Mouse (Mus musculus): ENCODE measurements around the gene Gm10142. TPM values are rescaled to one million over a fixed set of nuclear protein-coding genes. Genes with fewer than 3 reads are reported as not detected.

Gm10142 gene
- total and polyA plus RNA-seq, 2 experiments from 2014 or later: not detected

Other genes starting within 250 kb of the Gm10142 start
- 42.2 and 43.2 TPM in 2 replicates for gene Fam207a, start 200.0 kb upstream of the Gm10142 start, total RNA-seq (2014; rRNA removed)
- 30.4 and 34.9 TPM in 2 replicates for gene Fam207a, start 200.0 kb upstream of the Gm10142 start, polyA plus RNA-seq (2015; fragmentation: Nextera tagmentation; extraction: Ambion mirVana)
- 0.77 and 1.1 TPM in 2 replicates for gene Itgb2, start 185.6 kb upstream of the Gm10142 start, total RNA-seq (2014; rRNA removed)
- gene Itgb2, start 185.6 kb upstream of the Gm10142 start, polyA plus RNA-seq (2015; fragmentation: Nextera tagmentation; extraction: Ambion mirVana): 0.86 and 1.2 TPM in 2 replicates
- gene Pttg1ip, start 134.1 kb upstream of the Gm10142 start, total RNA-seq (2014; rRNA removed): 69.6 and 98.3 TPM in 2 replicates
- gene Pttg1ip, start 134.1 kb upstream of the Gm10142 start, polyA plus RNA-seq (2015; fragmentation: Nextera tagmentation; extraction: Ambion mirVana): 67.1 and 74.2 TPM in 2 replicates
- 270 and 305 TPM in 2 replicates for gene Sumo3, start 109.7 kb upstream of the Gm10142 start, total RNA-seq (2014; rRNA removed)
- 381 and 398 TPM in 2 replicates for gene Sumo3, start 109.7 kb upstream of the Gm10142 start, polyA plus RNA-seq (2015; fragmentation: Nextera tagmentation; extraction: Ambion mirVana)
- not detected in 2 replicates for gene Gm49325, start 109.6 kb upstream of the Gm10142 start, total RNA-seq (2014; rRNA removed)
- gene Gm49325, start 109.6 kb upstream of the Gm10142 start, polyA plus RNA-seq (2015; fragmentation: Nextera tagmentation; extraction: Ambion mirVana): 27.7 and 33.6 TPM in 2 replicates
- 41.7 and 45.3 TPM in 2 replicates for gene Ube2g2, start 93.5 kb upstream of the Gm10142 start, total RNA-seq (2014; rRNA removed)
- gene Ube2g2, start 93.5 kb upstream of the Gm10142 start, polyA plus RNA-seq (2015; fragmentation: Nextera tagmentation; extraction: Ambion mirVana): 74.9 and 80.3 TPM in 2 replicates
- gene Tspear, start 29.2 kb upstream of the Gm10142 start, total RNA-seq (2014; rRNA removed): 0.14 TPM in 1 of 2 replicates, not detected in the other
- 0.42 and 0.99 TPM in 2 replicates for gene Tspear, start 29.2 kb upstream of the Gm10142 start, polyA plus RNA-seq (2015; fragmentation: Nextera tagmentation; extraction: Ambion mirVana)
- not detected in 2 replicates for gene Gm19402, start 25.1 kb upstream of the Gm10142 start, total RNA-seq (2014; rRNA removed)
- not detected in 2 replicates for gene Gm19402, start 25.1 kb upstream of the Gm10142 start, polyA plus RNA-seq (2015; fragmentation: Nextera tagmentation; extraction: Ambion mirVana)
- gene Gm9508, start 18.6 kb upstream of the Gm10142 start, total RNA-seq (2014; rRNA removed): not detected in 2 replicates
- not detected in 2 replicates for gene Gm9508, start 18.6 kb upstream of the Gm10142 start, polyA plus RNA-seq (2015; fragmentation: Nextera tagmentation; extraction: Ambion mirVana)
- gene Gm10272, start 9.2 kb upstream of the Gm10142 start, total RNA-seq (2014; rRNA removed): not detected in 2 replicates
- not detected in 2 replicates for gene Gm10272, start 9.2 kb upstream of the Gm10142 start, polyA plus RNA-seq (2015; fragmentation: Nextera tagmentation; extraction: Ambion mirVana)
- gene Gm10024, start 4.3 kb upstream of the Gm10142 start, total RNA-seq (2014; rRNA removed): not detected in 2 replicates
- not detected in 2 replicates for gene Gm10024, start 4.3 kb upstream of the Gm10142 start, polyA plus RNA-seq (2015; fragmentation: Nextera tagmentation; extraction: Ambion mirVana)
- gene Krtap12-1, start 4.8 kb downstream of the Gm10142 start, total RNA-seq (2014; rRNA removed): not detected in 2 replicates
- not detected in 2 replicates for gene Krtap12-1, start 4.8 kb downstream of the Gm10142 start, polyA plus RNA-seq (2015; fragmentation: Nextera tagmentation; extraction: Ambion mirVana)
- gene Gm10100, start 10.7 kb downstream of the Gm10142 start, total RNA-seq (2014; rRNA removed): not detected in 2 replicates
- gene Gm10100, start 10.7 kb downstream of the Gm10142 start, polyA plus RNA-seq (2015; fragmentation: Nextera tagmentation; extraction: Ambion mirVana): not detected in 2 replicates
- gene Gm18596, start 26.8 kb downstream of the Gm10142 start, total RNA-seq (2014; rRNA removed): not detected in 2 replicates
- not detected in 2 replicates for gene Gm18596, start 26.8 kb downstream of the Gm10142 start, polyA plus RNA-seq (2015; fragmentation: Nextera tagmentation; extraction: Ambion mirVana)
- gene Gm9736, start 35.5 kb downstream of the Gm10142 start, total RNA-seq (2014; rRNA removed): not detected in 2 replicates
- gene Gm9736, start 35.5 kb downstream of the Gm10142 start, polyA plus RNA-seq (2015; fragmentation: Nextera tagmentation; extraction: Ambion mirVana): not detected in 2 replicates
- gene Gm3233, start 43.9 kb downstream of the Gm10142 start, total RNA-seq (2014; rRNA removed): not detected in 2 replicates
- not detected in 2 replicates for gene Gm3233, start 43.9 kb downstream of the Gm10142 start, polyA plus RNA-seq (2015; fragmentation: Nextera tagmentation; extraction: Ambion mirVana)
- gene Gm3238, start 55.5 kb downstream of the Gm10142 start, total RNA-seq (2014; rRNA removed): not detected in 2 replicates
- not detected in 2 replicates for gene Gm3238, start 55.5 kb downstream of the Gm10142 start, polyA plus RNA-seq (2015; fragmentation: Nextera tagmentation; extraction: Ambion mirVana)
- gene Gm7138, start 61.1 kb downstream of the Gm10142 start, total RNA-seq (2014; rRNA removed): not detected in 2 replicates
- not detected in 2 replicates for gene Gm7138, start 61.1 kb downstream of the Gm10142 start, polyA plus RNA-seq (2015; fragmentation: Nextera tagmentation; extraction: Ambion mirVana)
- not detected in 2 replicates for gene Gm3250, start 66.7 kb downstream of the Gm10142 start, total RNA-seq (2014; rRNA removed)
- gene Gm3250, start 66.7 kb downstream of the Gm10142 start, polyA plus RNA-seq (2015; fragmentation: Nextera tagmentation; extraction: Ambion mirVana): not detected in 2 replicates
- gene Gm7137, start 72.4 kb downstream of the Gm10142 start, total RNA-seq (2014; rRNA removed): not detected in 2 replicates
- gene Gm7137, start 72.4 kb downstream of the Gm10142 start, polyA plus RNA-seq (2015; fragmentation: Nextera tagmentation; extraction: Ambion mirVana): not detected in 2 replicates
- gene Gm9639, start 79.3 kb downstream of the Gm10142 start, total RNA-seq (2014; rRNA removed): not detected in 2 replicates
- gene Gm9639, start 79.3 kb downstream of the Gm10142 start, polyA plus RNA-seq (2015; fragmentation: Nextera tagmentation; extraction: Ambion mirVana): not detected in 2 replicates
- gene Gm19668, start 83.3 kb downstream of the Gm10142 start, total RNA-seq (2014; rRNA removed): not detected in 2 replicates
- not detected in 2 replicates for gene Gm19668, start 83.3 kb downstream of the Gm10142 start, polyA plus RNA-seq (2015; fragmentation: Nextera tagmentation; extraction: Ambion mirVana)
- gene Gm9507, start 96.0 kb downstream of the Gm10142 start, total RNA-seq (2014; rRNA removed): not detected in 2 replicates
- gene Gm9507, start 96.0 kb downstream of the Gm10142 start, polyA plus RNA-seq (2015; fragmentation: Nextera tagmentation; extraction: Ambion mirVana): not detected in 2 replicates
- gene Gm2696, start 98.9 kb downstream of the Gm10142 start, total RNA-seq (2014; rRNA removed): not detected in 2 replicates
- gene Gm2696, start 98.9 kb downstream of the Gm10142 start, polyA plus RNA-seq (2015; fragmentation: Nextera tagmentation; extraction: Ambion mirVana): not detected in 2 replicates
- gene Krtap10-4, start 111.3 kb downstream of the Gm10142 start, total RNA-seq (2014; rRNA removed): not detected in 2 replicates
- gene Krtap10-4, start 111.3 kb downstream of the Gm10142 start, polyA plus RNA-seq (2015; fragmentation: Nextera tagmentation; extraction: Ambion mirVana): not detected in 2 replicates
- gene Krtap10-10, start 120.1 kb downstream of the Gm10142 start, total RNA-seq (2014; rRNA removed): not detected in 2 replicates
- not detected in 2 replicates for gene Krtap10-10, start 120.1 kb downstream of the Gm10142 start, polyA plus RNA-seq (2015; fragmentation: Nextera tagmentation; extraction: Ambion mirVana)
- gene Gm36176, start 131.0 kb downstream of the Gm10142 start, total RNA-seq (2014; rRNA removed): not detected in 2 replicates
- gene Gm36176, start 131.0 kb downstream of the Gm10142 start, polyA plus RNA-seq (2015; fragmentation: Nextera tagmentation; extraction: Ambion mirVana): not detected in 2 replicates
- gene Gm10318, start 137.1 kb downstream of the Gm10142 start, total RNA-seq (2014; rRNA removed): not detected in 2 replicates
- gene Gm10318, start 137.1 kb downstream of the Gm10142 start, polyA plus RNA-seq (2015; fragmentation: Nextera tagmentation; extraction: Ambion mirVana): not detected in 2 replicates
- 0.48 TPM in 1 of 2 replicates, not detected in the other for gene Gm3285, start 146.2 kb downstream of the Gm10142 start, total RNA-seq (2014; rRNA removed)
- not detected in 2 replicates for gene Gm3285, start 146.2 kb downstream of the Gm10142 start, polyA plus RNA-seq (2015; fragmentation: Nextera tagmentation; extraction: Ambion mirVana)
- gene Lrrc3, start 186.7 kb downstream of the Gm10142 start, total RNA-seq (2014; rRNA removed): 19.7 and 24.1 TPM in 2 replicates
- 15.7 and 22.4 TPM in 2 replicates for gene Lrrc3, start 186.7 kb downstream of the Gm10142 start, polyA plus RNA-seq (2015; fragmentation: Nextera tagmentation; extraction: Ambion mirVana)

Data from forebrain, postnatal 0 days (tissue).